Mouse (Mus musculus): ENCODE results near the gene Wbp1.

The Wbp1 gene

GRCm38 (mm10) chr6:83078324-83078858, 43.0 kb downstream of the Wbp1 start:
- DNase-seq = peak; percentile 100

DNA sequence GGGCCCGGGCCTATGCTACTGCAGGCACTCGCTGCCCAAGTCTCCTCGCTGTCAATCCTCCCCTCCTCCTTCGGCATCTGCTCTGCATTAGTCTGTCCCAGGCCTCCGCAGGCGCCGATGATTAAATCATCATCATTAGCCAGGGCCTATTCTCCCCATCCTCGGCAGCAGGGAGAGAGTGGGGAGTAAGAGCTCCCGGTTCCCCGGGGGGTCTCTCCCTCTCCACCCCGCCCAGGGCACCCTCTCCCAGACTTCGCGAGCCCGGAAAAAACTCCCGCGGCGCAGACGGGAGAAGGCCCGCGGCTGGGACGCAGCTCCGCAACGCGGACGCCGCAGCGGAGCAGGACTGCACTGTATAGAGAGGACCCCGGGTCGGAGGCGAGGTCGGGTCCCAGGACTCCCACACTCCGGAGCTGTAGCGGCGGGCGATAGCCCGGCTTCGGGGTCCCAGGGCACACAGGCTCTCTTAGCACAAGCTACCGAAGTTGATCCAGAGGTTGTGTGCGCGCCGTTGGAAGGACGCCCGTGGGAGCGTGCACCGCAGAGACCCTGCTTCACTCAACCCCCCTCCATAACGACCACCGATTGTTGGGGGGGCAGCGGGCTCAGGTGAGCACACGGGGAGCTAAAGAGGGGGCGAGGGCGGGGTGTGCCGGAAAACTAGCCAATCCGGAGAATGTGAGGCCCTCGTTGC, 43.6 kb downstream of the Wbp1 start, which contains the start of gene Pcgf1:
Pcgf1 (plus strand) TSS at position 240 of the 694 bp plus-strand sequence.
- DNase-seq = no peak

GRCm38 (mm10) chr6:83074979-83075378, 46.4 kb downstream of the Wbp1 start:
- peak; percentile 52 for DNase-seq

DNA sequence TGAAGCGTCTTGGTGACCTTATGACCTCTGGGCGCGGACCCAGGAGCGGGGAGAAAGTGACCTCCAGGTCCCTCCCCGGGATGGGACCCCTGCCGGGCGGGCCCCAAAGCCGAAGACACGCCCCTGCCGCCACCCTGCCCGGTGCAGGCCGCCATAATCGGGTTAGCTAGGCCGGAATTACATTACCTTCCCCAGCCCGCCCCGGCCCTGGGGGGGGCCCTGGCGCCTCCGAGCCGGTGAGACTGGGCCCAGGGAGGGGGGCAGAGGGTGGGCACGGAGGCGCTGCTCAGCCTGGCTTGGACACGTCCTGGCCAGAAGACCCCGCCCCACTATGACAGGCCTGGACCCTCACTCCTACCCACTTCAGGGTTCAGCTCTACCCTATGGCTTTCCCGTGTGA, 50.1 kb downstream of the Wbp1 start:
- no peak for DNase-seq

DNA sequence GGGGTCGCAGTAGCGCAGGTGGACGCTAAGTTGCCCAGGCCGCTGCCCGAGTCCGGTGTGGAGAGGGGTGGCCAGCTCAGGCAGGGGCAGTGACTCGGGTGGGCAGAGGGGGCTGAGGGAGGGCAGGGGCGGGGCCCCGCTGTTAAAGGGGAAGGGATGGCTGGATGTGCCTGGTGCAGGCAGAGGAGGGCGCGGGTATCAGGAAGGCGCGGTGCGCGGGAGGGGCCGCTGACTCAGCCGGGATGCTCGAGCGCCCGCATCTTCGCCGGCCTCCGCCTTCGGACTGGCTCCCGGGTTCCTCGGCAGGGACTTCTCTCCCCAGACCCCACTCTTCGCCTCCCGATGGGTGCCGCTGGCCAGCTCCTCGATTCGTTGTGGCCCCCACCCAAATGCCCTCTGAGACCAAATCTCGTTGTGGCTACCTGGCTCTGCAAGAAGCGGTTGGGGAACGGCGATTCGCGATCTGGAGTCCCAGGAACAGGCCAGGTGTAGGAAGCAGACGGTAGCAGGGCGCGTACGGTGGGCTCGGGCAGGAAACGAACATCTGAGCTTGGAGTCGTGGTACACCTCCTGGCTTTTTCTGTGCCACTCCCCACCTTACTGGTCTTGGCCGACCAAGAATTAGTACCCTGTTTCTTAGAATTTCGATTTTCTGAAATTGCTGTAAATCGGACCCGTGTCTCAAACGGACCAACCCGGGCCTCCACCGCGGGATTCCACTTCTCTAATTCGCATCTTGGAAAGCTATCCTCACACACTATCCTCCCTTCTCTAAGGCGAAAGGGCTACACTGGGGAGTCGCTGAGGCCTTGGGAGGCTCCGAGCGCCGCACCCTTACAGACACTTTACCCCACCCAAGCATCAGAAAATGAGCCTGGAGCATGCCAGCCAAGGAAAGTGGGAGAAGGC, 50.8 kb downstream of the Wbp1 start:
- DNase-seq = peak; percentile 58

- DNase-seq = no peak
These were observed 51.3 kb downstream of the Wbp1 start, which contains the start of gene Tlx2 for GRCm38 (mm10) chr6:83070247-83070310. TSS of gene Tlx2 (minus strand) at chr6:83070293.

GRCm38 (mm10) chr6:83069488-83070246, 51.7 kb downstream of the Wbp1 start:
- DNase-seq = peak; percentile 38
